Mouse (Mus musculus) cortical plate, adult 2 months (tissue): ENCODE results near the gene Atp5l. TPM values are rescaled to one million over a fixed set of nuclear protein-coding genes. Genes with fewer than 3 reads are reported as not detected.
A peak's percentile ranks its signal among the peaks of the same experiment; 100 is the strongest.

Source experiments
- H3K27ac ChIP-seq: fragments of 200-500 bp; 2 replicates; pipeline ENCODE4 v1.5.1; 2012; ENCODE audit warnings: low read length, control low read depth, inconsistent platforms; ENCODE audit not compliant: insufficient read depth
- H3K4me1 ChIP-seq: fragments of 200-500 bp; 2 replicates; pipeline ENCODE4 v1.6.1; 2011; ENCODE audit warnings: low read length; ENCODE audit not compliant: control insufficient read depth, insufficient read depth
- H3K4me3 ChIP-seq: fragments of 200-500 bp; 2 replicates; pipeline ENCODE4 v1.5.1; 2011; ENCODE audit warnings: mild to moderate bottlenecking, low read length, control low read depth; ENCODE audit not compliant: insufficient read depth
- CTCF ChIP-seq: fragments of 200-500 bp; IDR thresholded peaks from 2 replicates; pipeline ENCODE4 v1.5.1; 2011; ENCODE audit warnings: mild to moderate bottlenecking, control low read depth, low read length; ENCODE audit not compliant: insufficient read depth; ENCODE audit errors: extremely low read depth
- POLR2A ChIP-seq: fragments of 200-500 bp; IDR thresholded peaks from 2 replicates; pipeline ENCODE4 v1.6.1; 2011; ENCODE audit warnings: mild to moderate bottlenecking, low read length, control low read depth; ENCODE audit not compliant: insufficient read depth; ENCODE audit errors: extremely low read depth
- polyA plus RNA-seq: library from polyadenylated mRNA; depleted of rRNA; stranded (reverse); fragments of >200 nt; gene quantifications from 2 replicates; pipeline ENCODE4 v1.2.3, GENCODE M21; 2012

Atp5l gene
- polyA plus RNA-seq, 1 experiment: 827 TPM

GRCm38 (mm10) chr9:44897024-44897423 is 23.5 kb downstream of the Atp5l start:
- H3K27ac ChIP-seq: no peak overlapping the region
- TF ChIP-seq POLR2A: no peak
- no peak for TF ChIP-seq CTCF
- H3K4me1 ChIP-seq: peaks cover 2% of the 10 kb centered on the region; the same call in 1 of the 2 replicates
- no peak overlapping the region for H3K4me3 ChIP-seq

- peaks cover 2% of the 10 kb centered on the region; the same call in 1 of the 2 replicates for H3K4me1 ChIP-seq
- no peak overlapping the region for H3K4me3 ChIP-seq
- TF ChIP-seq CTCF: no peak
- no peak overlapping the region for H3K27ac ChIP-seq
Measured at GRCm38 (mm10) chr9:44892664-44893063, 27.9 kb downstream of the Atp5l start.

GRCm38 (mm10) chr9:44891210-44891609 is 29.3 kb downstream of the Atp5l start:
- no peak overlapping the region for H3K4me3 ChIP-seq
- TF ChIP-seq POLR2A (no peak), CTCF (no peak)
- no peak overlapping the region for H3K27ac ChIP-seq
- no peaks in the 10 kb centered on the region; the same call in 1 of the 2 replicates for H3K4me1 ChIP-seq

- Histone ChIP-seq H3K4me3 (no peak overlapping the region), H3K27ac (no peak overlapping the region), H3K4me1 (no peaks in the 10 kb centered on the region; the same call in 1 of the 2 replicates)
- TF ChIP-seq CTCF (no peak), POLR2A (no peak)
Measured at GRCm38 (mm10) chr9:44890122-44890521, 30.4 kb downstream of the Atp5l start.

- H3K4me3 ChIP-seq: no peak overlapping the region
- H3K27ac ChIP-seq: no peak overlapping the region
- TF ChIP-seq CTCF: no peak
- no peak for TF ChIP-seq POLR2A
- H3K4me1 ChIP-seq: no peaks in the 10 kb centered on the region; the same call in 1 of the 2 replicates
Measured at GRCm38 (mm10) chr9:44888114-44888624, 32.4 kb downstream of the Atp5l start.

- Histone ChIP-seq H3K27ac (no peak overlapping the region), H3K4me3 (peak overlapping the region; percentile 61), H3K4me1 (peaks cover 1% of the 10 kb centered on the region; the same call in 1 of the 2 replicates)
- TF ChIP-seq CTCF (0 out of 2 replicates have a peak, but pooled peaks have one; percentile 0), POLR2A (no peak)
Measured at GRCm38 (mm10) chr9:44882981-44883569, 37.5 kb downstream of the Atp5l start.

GRCm38 (mm10) chr9:44882436-44882980 is 38.0 kb downstream of the Atp5l start:
- Histone ChIP-seq H3K4me1 (peaks cover 3% of the 10 kb centered on the region; the same call in 1 of the 2 replicates), H3K4me3 (peak overlapping the region; percentile 61), H3K27ac (peak overlapping the region; percentile 73; the same call in 1 of the 2 replicates)
- TF ChIP-seq POLR2A (0 out of 2 replicates have a peak, but pooled peaks have one; percentile 10), CTCF (no peak)

- TF ChIP-seq CTCF: no peak
- TF ChIP-seq POLR2A: peak; percentile 81; the same call in 1 of the 2 replicates
- H3K4me1 ChIP-seq: peaks cover 7% of the 10 kb centered on the region
- peak overlapping the region; percentile 44 for H3K27ac ChIP-seq
- H3K4me3 ChIP-seq: peak overlapping the region; percentile 61
Measured at GRCm38 (mm10) chr9:44881941-44882435, 38.6 kb downstream of the Atp5l start.

GRCm38 (mm10) chr9:44881221-44881871 is 39.2 kb downstream of the Atp5l start, which contains the start of gene Kmt2a:
TSS of gene Kmt2a (minus strand) at chr9:44881296.
- TF ChIP-seq POLR2A (peak; percentile 60), CTCF (no peak)
- Histone ChIP-seq H3K4me3 (peak within 1 kb of the TSS; percentile 61), H3K4me1 (peaks cover 9% of the 10 kb centered on the region), H3K27ac (peak within 1 kb of the TSS; percentile 92)
